Mouse (Mus musculus) E14TG2a.4 (cell line): ENCODE results near the gene Idnk.
"Not testable (repeated sequence)": the region's sequence is repeated elsewhere in the genome, so short reads cannot be mapped to it uniquely, and the experiment has no call there.

Source experiments
- H3K27me3 ChIP-seq: 2 replicates; pipeline ENCODE4 v1.6.1; 2014; ENCODE audit warnings: low read length, control low read depth; ENCODE audit not compliant: insufficient read depth
- H3K36me3 ChIP-seq: 2 replicates; pipeline ENCODE4 v1.6.1; 2014; ENCODE audit warnings: low read length, control low read depth; ENCODE audit not compliant: insufficient read depth
- H3K4me1 ChIP-seq: replicated peaks from 2 replicates; pipeline ENCODE4 v1.6.1; 2014; ENCODE audit warnings: low read depth, low read length, control low read depth
- H3K4me3 ChIP-seq: replicated peaks from 2 replicates; pipeline ENCODE4 v1.5.1; 2014; ENCODE audit warnings: mild to moderate bottlenecking, low read length
- H3K9me3 ChIP-seq: 2 replicates; pipeline ENCODE4 v1.6.1; 2014; ENCODE audit warnings: low read length, control low read depth
- CTCF ChIP-seq: conservative IDR thresholded peaks from 2 replicates; pipeline ENCODE4 v1.5.1; 2014; ENCODE audit warnings: low read length
- NANOG ChIP-seq: IDR thresholded peaks from 2 replicates; pipeline ENCODE4 v1.6.1; 2014; ENCODE audit warnings: borderline replicate concordance, low read length, mixed read lengths
- POU5F1 ChIP-seq: IDR thresholded peaks from 2 replicates; pipeline ENCODE4 v1.6.1; 2014; ENCODE audit warnings: low read length, borderline replicate concordance

Idnk gene

DNA sequence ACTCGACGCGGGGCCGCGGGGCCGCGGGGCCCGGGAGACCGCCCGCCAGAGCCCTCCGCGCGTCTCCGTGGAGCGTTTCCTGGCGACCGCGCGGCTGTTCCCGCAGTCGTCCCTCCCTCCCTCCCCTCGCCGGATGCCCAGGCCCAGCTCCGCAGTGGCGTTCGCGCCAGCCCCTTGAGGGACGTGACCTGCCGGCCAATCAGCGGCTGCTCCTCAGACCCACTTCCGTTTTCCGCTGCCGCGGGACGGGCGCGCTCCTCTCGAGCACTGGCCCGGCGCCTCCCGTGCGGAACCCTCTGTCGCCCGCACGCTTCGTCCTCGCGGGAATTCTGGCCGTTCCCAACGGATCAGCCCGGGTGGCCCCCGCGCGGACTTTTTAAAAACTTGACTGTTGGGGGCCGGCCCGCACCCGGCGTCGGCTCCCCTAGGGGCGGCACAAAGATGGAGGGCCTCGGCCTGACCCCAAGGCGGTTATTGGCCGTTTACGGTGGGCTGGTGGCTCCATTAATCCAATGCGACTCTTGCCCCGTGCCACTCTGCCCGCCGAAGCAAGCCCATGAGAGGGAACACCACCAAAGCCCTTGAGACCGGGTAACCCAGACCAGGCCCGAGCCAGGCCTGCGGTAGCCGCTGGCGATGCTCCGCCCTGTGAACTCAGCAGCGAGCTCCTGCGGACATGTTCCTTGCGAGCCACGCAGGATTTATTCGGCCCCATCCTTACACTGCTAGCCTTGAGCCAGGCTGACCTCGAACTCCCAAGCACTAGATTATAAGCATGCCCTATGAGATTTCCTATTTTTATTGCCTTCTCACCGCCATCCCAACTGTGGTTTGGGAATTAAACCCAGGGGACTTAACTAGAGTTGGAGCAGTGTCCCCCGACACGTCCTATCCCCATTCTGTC, 28.4 kb upstream of the Idnk start:
- H3K9me3 ChIP-seq: no peaks in the 10 kb centered on the region
- no peaks in the 10 kb centered on the region for H3K27me3 ChIP-seq
- peak overlapping the region; percentile 91 for H3K4me3 ChIP-seq
- peaks cover 23% of the 10 kb centered on the region for H3K36me3 ChIP-seq
- no peak for TF ChIP-seq NANOG
- TF ChIP-seq CTCF: no peak
- no peak for TF ChIP-seq POU5F1
- H3K4me1 ChIP-seq: peaks cover 46% of the 10 kb centered on the region

DNA sequence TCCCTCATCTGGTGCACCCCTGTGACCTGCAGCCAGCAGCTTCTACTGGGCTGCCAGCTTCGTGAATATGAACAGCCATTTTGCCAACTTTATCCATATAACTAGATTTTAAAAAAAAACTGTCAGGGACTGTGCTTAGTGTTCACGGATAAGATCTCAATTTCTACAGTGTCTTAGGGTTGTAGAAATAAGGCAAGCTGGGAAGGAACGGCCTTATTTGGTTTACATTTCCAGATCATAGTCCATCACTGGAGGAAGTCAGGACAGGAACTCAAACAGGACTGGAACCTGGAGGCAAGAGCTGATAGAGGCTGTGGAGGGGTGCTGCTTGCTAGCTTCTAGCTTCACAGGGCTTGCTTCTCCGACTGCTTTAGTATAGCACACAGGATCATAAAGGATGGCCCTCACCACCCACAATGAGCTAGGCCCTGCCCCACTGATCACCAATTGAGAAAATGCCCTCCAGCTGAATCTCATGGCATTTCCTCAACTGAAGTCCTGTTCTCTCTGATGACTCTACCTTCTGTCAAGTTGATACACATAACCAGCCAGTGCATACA, 27.7 kb upstream of the Idnk start:
- Histone ChIP-seq H3K4me3 (peak overlapping the region; percentile 91), H3K36me3 (peaks cover 20% of the 10 kb centered on the region), H3K27me3 (no peaks in the 10 kb centered on the region), H3K9me3 (no peaks in the 10 kb centered on the region), H3K4me1 (peaks cover 38% of the 10 kb centered on the region)
- TF ChIP-seq NANOG (no peak), POU5F1 (no peak), CTCF (no peak)

DNA sequence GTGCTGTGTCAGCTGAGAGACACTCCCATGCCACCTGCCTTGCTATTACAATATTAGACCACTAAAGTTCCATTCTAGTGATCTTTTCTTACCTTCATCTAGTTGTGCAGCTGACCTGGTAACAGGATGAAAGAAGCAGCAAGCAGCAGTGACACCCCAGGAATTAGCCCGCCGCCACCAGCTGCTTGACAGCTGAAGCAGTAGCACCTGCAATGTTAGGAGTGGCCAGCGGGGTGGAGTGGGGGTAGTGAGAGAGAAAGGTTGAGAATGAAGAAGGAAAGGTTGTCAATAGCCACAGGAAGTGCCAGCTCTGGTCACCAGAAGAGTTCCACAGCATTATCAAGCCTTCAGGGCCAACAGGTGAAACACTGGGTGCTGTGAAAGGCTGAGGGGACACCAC, 25.8 kb upstream of the Idnk start:
- Histone ChIP-seq H3K4me3 (no peak overlapping the region), H3K27me3 (no peaks in the 10 kb centered on the region), H3K4me1 (peaks cover 24% of the 10 kb centered on the region), H3K36me3 (peaks cover under 1% of the 10 kb centered on the region), H3K9me3 (peaks cover 3% of the 10 kb centered on the region; the same call in 1 of the 2 replicates)
- TF ChIP-seq CTCF (0 out of 2 replicates have a peak, but pooled peaks have one; percentile 11), NANOG (no peak), POU5F1 (no peak)

DNA sequence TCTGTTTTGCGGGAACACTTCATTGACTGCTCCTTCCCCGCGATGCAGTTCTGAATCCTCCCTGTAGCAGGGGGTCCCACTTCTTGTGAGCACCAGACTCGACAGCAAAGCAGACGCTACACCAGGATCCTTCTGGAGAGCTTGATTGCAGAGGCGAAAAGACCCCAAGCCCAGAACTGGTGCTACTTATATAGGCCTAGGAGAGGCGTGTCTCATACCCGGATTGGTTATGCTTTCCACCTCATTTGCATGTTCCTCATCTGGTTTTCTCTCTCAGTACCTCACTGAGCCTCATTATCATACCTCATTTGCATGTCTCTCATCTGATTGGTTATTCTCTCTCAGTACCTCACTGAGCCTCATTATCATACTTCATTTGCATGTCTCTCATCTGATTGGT, 10.8 kb upstream of the Idnk start:
- not testable (repeated sequence) for H3K27me3 ChIP-seq, H3K4me3 ChIP-seq, H3K36me3 ChIP-seq, H3K4me1 ChIP-seq
- peaks cover 21% of the 10 kb centered on the region for H3K9me3 ChIP-seq

DNA sequence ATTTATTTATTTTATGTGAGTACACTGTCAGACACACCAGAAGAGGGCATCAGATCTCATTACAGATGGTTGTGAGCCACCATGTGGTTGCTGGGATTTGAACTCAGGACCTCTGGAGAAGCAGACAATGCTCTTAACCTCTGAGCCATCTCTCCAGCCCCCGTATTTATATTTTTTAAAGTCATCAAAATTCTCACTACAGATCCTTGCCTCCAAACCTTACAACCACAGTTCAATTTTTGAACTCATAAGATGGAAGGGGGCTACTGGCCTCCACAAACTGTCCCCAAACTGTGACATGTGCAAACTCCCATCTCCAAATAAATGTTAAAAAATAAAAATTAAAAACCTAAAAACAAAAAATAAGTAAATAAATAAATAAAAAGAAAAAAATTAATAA, 9.7 kb upstream of the Idnk start:
- H3K4me3 ChIP-seq: no peak overlapping the region
- H3K4me1 ChIP-seq: no peaks in the 10 kb centered on the region
- H3K27me3 ChIP-seq: peaks cover 11% of the 10 kb centered on the region; the same call in 1 of the 2 replicates
- peaks cover 21% of the 10 kb centered on the region for H3K9me3 ChIP-seq
- no peak for TF ChIP-seq POU5F1
- no peak for TF ChIP-seq CTCF
- no peak for TF ChIP-seq NANOG
- H3K36me3 ChIP-seq: no peaks in the 10 kb centered on the region

DNA sequence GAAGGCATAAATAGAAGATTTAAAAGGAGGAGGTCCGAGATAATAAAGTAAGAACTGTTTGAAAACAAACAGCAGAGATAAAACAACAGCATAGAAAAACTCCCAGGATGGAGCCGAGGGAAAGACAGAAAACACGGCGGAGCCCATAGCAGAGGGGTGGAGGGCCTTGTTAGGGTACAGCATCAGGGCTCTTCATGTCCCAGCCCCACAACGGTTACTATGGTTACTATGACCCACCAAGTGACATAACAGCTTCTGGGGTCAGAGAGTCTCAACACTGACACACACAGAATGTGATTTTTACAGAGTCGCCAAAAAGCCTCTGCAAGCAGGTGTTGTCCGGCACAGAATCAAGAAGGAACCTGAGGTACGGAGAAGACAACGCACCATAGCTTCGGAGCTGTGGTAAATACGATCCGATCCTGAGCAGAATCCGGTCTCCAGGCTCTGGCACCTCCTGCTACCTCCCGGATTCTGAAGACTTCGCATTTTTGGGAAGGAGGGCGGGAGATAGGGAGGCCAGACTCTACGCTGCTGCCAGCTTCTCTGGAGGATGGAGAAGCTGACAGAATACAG, 9.1 kb upstream of the Idnk start:
- H3K4me3 ChIP-seq: no peak overlapping the region
- TF ChIP-seq POU5F1 (no peak), CTCF (no peak), NANOG (no peak)
- H3K9me3 ChIP-seq: peaks cover 21% of the 10 kb centered on the region
- peaks cover 11% of the 10 kb centered on the region; the same call in 1 of the 2 replicates for H3K27me3 ChIP-seq
- H3K36me3 ChIP-seq: no peaks in the 10 kb centered on the region
- no peaks in the 10 kb centered on the region for H3K4me1 ChIP-seq

DNA sequence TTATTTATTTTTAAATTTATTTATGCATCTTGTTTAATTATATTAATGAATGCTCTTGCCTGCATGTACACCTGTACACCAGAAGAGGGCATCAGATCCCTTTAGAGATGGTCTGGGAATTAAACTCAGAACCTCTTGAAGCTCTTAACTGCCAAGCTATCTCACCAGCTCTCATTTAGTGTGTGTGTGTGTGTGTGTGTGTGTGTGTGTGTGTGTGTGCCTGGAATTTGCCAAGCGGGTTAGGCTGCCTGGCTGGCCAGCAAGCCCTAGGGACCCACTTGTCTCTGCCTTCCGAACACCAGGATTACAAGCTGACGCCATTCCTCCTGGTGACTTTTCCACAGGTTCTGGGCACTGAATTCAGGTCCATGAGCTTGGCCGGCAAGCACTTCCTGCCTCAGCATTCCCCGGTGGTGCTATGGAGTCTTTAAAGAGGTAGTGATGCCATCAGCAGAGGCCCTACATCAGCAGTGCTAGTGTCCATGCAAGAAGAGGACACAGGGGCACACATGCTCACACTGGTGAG, 8.4 kb upstream of the Idnk start:
- no peaks in the 10 kb centered on the region for H3K36me3 ChIP-seq
- H3K4me3 ChIP-seq: no peak overlapping the region
- peaks cover 21% of the 10 kb centered on the region for H3K9me3 ChIP-seq
- TF ChIP-seq CTCF: peak; percentile 56
- no peak for TF ChIP-seq NANOG
- H3K27me3 ChIP-seq: peaks cover 11% of the 10 kb centered on the region; the same call in 1 of the 2 replicates
- no peaks in the 10 kb centered on the region for H3K4me1 ChIP-seq

DNA sequence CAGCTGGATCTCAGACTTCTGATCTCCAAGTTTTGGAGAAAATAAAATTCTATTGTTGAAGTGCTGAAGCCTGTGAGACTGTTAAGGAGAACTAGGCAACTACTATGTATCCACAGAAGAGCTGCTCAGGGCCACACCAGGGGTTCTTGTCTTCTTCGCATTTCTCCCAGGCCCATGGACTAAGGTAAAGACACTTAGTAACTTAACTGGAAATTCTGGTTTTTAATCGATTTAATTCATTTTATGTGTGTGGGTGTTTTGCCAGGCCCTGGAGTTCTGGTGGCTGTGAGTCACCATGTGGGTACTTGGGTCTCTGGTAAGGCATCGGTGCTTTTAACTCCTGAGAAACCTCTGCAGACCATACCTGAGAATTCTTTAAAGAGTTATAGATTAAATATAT, 7.8 kb upstream of the Idnk start:
- no peak overlapping the region for H3K4me3 ChIP-seq
- H3K36me3 ChIP-seq: no peaks in the 10 kb centered on the region
- peaks cover 11% of the 10 kb centered on the region; the same call in 1 of the 2 replicates for H3K27me3 ChIP-seq
- peaks cover 19% of the 10 kb centered on the region for H3K9me3 ChIP-seq
- H3K4me1 ChIP-seq: no peaks in the 10 kb centered on the region
- no peak for TF ChIP-seq POU5F1
- TF ChIP-seq CTCF: no peak
- no peak for TF ChIP-seq NANOG
